Mouse (Mus musculus) forebrain, postnatal 0 days (tissue): Measurements from ENCODE around the gene Cdh26. TPM values are rescaled to one million over a fixed set of nuclear protein-coding genes. Genes with fewer than 3 reads are reported as not detected.

Source experiments
- ATAC-seq: fragments of 200-750 bp; cut with Nextera tagmentation; 2 replicates; pipeline ENCODE4 v1.8.0; 2017; ENCODE audit warnings: mild to moderate bottlenecking, moderate library complexity
- DNase-seq: peaks from one replicate; pipeline ENCODE4 v3.0.0-alpha.2; 2015
- H3K27ac ChIP-seq: fragments of 300-500 bp; sonication (generic); 2 replicates; pipeline ENCODE4 v1.5.1; 2014; ENCODE audit warnings: low read depth, mild to moderate bottlenecking, antibody characterized with exemption, low read length, moderate library complexity, mixed read lengths
- H3K27me3 ChIP-seq: fragments of 300-500 bp; sonication (generic); 2 replicates; pipeline ENCODE4 v1.6.1; 2014; ENCODE audit warnings: mild to moderate bottlenecking, low read length, mixed read lengths; ENCODE audit not compliant: insufficient read depth
- H3K36me3 ChIP-seq: fragments of 300-500 bp; sonication (generic); 2 replicates; pipeline ENCODE4 v1.6.1; 2014; ENCODE audit warnings: mild to moderate bottlenecking, moderate library complexity; ENCODE audit not compliant: insufficient read depth
- H3K4me1 ChIP-seq: fragments of 300-500 bp; sonication (generic); 2 replicates; pipeline ENCODE4 v1.6.1; 2014; ENCODE audit warnings: antibody characterized with exemption; ENCODE audit not compliant: insufficient read depth
- H3K4me2 ChIP-seq: fragments of 300-500 bp; sonication (generic); 2 replicates; pipeline ENCODE4 v1.6.1; 2014; ENCODE audit warnings: low read depth, mild to moderate bottlenecking, moderate library complexity
- H3K4me3 ChIP-seq: fragments of 300-500 bp; sonication (generic); 2 replicates; pipeline ENCODE4 v1.5.1; 2014; ENCODE audit warnings: low read depth, low read length, mixed read lengths
- H3K9ac ChIP-seq: fragments of 300-500 bp; sonication (generic); 2 replicates; pipeline ENCODE4 v1.6.1; 2014; ENCODE audit warnings: mild to moderate bottlenecking
- H3K9me3 ChIP-seq: fragments of 300-500 bp; sonication (generic); 2 replicates; pipeline ENCODE4 v1.6.1; 2016; ENCODE audit warnings: low read length
- CTCF ChIP-seq: sonication (generic); IDR thresholded peaks from 2 replicates; pipeline ENCODE4 v1.5.1; 2016; ENCODE audit warnings: antibody characterized with exemption, control low read depth, low read depth
- WGBS: fragments of 180-500 bp; shearing (Covaris S2); extraction: QIAGEN DNeasy Blood & Tissue Kit; methylation state at CpG from one replicate; pipeline ENCODE4 v1.1.7; 2014; 5-methylcytosine and 5-hydroxymethylcytosine counted together
- polyA plus RNA-seq: library from polyadenylated mRNA; unstranded; fragments of >200 nt; fragmentation: Nextera tagmentation; extraction: Ambion mirVana; gene quantifications from 2 replicates; pipeline ENCODE4 v1.2.1, GENCODE M21; 2015
- total RNA-seq: library from RNA; depleted of rRNA; stranded (reverse); fragments of >200 nt; gene quantifications from 2 replicates; pipeline ENCODE4 v1.2.3, GENCODE M21; 2014

The Cdh26 gene
- total and polyA plus RNA-seq, 2 experiments from 2014 or later: 0.10 to 0.44 TPM

DNA sequence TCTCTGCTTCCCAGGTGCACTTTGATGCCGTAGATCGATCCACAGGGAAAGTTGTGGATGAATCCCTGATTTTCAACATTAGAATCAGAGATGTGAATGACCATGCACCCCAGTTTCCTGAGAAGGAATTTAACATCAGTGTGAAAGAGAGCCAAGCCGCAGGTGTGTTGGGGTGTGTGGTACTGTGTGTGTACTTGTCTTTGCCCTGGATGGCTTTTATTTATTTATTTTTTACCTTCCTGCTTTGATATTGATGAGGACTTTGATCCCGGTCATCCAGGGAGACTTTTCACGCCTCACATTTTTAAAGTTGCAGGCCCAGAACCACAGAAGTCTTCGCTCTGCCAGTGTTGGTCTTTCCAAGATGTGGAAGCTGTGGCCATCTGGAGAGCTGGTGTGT lies 27.1 kb downstream of the Cdh26 start:
- no peak for TF ChIP-seq CTCF
- Histone ChIP-seq H3K9ac (no peak overlapping the region), H3K9me3 (no peaks in the 10 kb centered on the region), H3K4me3 (no peak overlapping the region), H3K4me2 (no peak overlapping the region), H3K27me3 (no peaks in the 10 kb centered on the region), H3K27ac (no peak overlapping the region), H3K4me1 (peaks cover 5% of the 10 kb centered on the region), H3K36me3 (no peaks in the 10 kb centered on the region)
- WGBS: 96% methylated on average over 6 of the region's 6 CpGs
- ATAC-seq: no peak
- DNase-seq: no peak

DNA sequence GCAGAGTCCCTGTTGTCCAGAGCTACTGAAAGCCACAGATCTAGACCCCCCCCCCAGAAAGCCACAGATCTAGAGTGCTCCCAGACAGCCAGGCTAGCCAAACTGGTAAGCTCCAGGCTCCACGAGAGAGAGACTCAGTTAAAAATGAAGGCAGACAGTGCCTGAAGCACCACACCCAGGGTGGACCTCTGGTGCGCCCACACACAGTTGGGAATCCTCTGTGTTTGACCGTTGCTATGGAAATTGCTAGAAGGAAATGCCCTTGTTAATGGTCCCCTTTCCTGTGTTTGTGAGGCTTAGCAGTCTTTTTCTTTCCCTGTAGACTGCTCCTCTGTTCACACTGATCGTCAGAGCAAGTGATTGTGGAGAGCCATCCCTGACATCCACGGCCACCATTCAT lies 30.0 kb downstream of the Cdh26 start:
- H3K4me2 ChIP-seq: no peak overlapping the region
- DNase-seq: no peak
- WGBS: 51% methylated on average over 5 of the region's 5 CpGs
- peaks cover 3% of the 10 kb centered on the region; the same call in 1 of the 2 replicates for H3K4me1 ChIP-seq
- no peaks in the 10 kb centered on the region for H3K9me3 ChIP-seq
- no peaks in the 10 kb centered on the region for H3K27me3 ChIP-seq
- H3K4me3 ChIP-seq: no peak overlapping the region
- H3K27ac ChIP-seq: no peak overlapping the region
- H3K9ac ChIP-seq: no peak overlapping the region
- no peak for ATAC-seq
- no peak for TF ChIP-seq CTCF
- H3K36me3 ChIP-seq: no peaks in the 10 kb centered on the region

- Histone ChIP-seq H3K4me2 (no peak overlapping the region), H3K27me3 (no peaks in the 10 kb centered on the region), H3K4me1 (no peaks in the 10 kb centered on the region), H3K9me3 (no peaks in the 10 kb centered on the region), H3K27ac (no peak overlapping the region), H3K36me3 (no peaks in the 10 kb centered on the region), H3K4me3 (no peak overlapping the region), H3K9ac (no peak overlapping the region)
- no peak for TF ChIP-seq CTCF
- DNase-seq (no peak), ATAC-seq (no peak)
- 78% methylated on average over 17 of the region's 17 CpGs for WGBS
These were observed 41.5 kb downstream of the Cdh26 start for GRCm38 (mm10) chr2:178471546-178472480.

DNA sequence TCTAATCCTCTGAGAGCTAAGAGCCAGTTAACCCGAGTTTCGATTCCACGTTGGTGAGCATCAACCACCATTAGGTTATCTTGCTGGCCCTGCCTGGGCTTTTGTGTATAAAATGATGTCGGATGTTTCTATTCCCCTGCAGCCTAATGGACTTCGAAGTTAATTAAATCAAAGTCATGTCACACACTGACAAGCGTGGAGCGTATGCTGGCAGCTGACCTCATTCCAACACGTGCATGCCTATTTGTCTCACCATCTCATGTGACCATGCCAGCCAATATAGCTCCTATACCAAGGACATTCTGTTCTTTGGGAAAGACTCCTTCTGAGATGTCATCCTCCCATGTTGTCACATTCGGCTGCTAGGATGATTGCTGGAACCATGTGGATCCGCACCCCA lies 43.6 kb downstream of the Cdh26 start:
- H3K4me2 ChIP-seq: no peak overlapping the region
- no peaks in the 10 kb centered on the region for H3K36me3 ChIP-seq
- no peak overlapping the region for H3K4me3 ChIP-seq
- no peak for TF ChIP-seq CTCF
- H3K27me3 ChIP-seq: no peaks in the 10 kb centered on the region
- no peak overlapping the region for H3K9ac ChIP-seq
- no peak for DNase-seq
- no peak overlapping the region for H3K27ac ChIP-seq
- no peaks in the 10 kb centered on the region for H3K4me1 ChIP-seq
- H3K9me3 ChIP-seq: no peaks in the 10 kb centered on the region
- ATAC-seq: no peak
- 82% methylated on average over 10 of the region's 10 CpGs for WGBS

GRCm38 (mm10) chr2:178477228-178477627 lies 46.9 kb downstream of the Cdh26 start:
- H3K27ac ChIP-seq: no peak overlapping the region
- TF ChIP-seq CTCF: no peak
- no peak overlapping the region for H3K4me2 ChIP-seq
- ATAC-seq (no peak), DNase-seq (no peak)
- no peaks in the 10 kb centered on the region for H3K36me3 ChIP-seq
- WGBS: 65% methylated on average over 2 of the region's 2 CpGs
- H3K9ac ChIP-seq: no peak overlapping the region
- no peaks in the 10 kb centered on the region for H3K9me3 ChIP-seq
- H3K4me3 ChIP-seq: no peak overlapping the region
- no peaks in the 10 kb centered on the region for H3K27me3 ChIP-seq
- H3K4me1 ChIP-seq: no peaks in the 10 kb centered on the region

DNA sequence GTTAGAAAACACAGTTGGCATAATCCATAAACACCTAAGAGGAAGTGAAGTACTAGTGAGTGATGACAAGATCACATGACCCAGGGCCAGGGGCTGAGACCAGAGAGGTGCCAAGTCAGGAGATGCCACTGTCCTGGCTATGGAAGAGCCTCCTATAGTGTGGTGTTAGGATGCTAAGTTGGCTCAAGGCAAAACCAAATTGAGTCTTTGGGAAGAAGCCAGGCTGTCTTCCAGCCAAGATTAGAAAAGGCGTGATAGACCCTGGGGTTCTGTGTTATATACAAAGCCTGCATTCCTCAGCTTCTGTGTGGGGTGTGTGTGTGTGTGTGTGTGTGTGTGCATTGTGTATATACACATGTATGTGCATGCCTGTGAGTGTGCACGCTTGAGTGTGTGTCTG lies 48.7 kb downstream of the Cdh26 start:
- DNase-seq (peak; percentile 49), ATAC-seq (no peak)
- Histone ChIP-seq H3K27me3 (no peaks in the 10 kb centered on the region), H3K27ac (no peak overlapping the region), H3K4me2 (no peak overlapping the region), H3K9me3 (no peaks in the 10 kb centered on the region), H3K4me3 (no peak overlapping the region), H3K9ac (no peak overlapping the region), H3K4me1 (no peaks in the 10 kb centered on the region), H3K36me3 (no peaks in the 10 kb centered on the region)
- 75% methylated on average over 2 of the region's 2 CpGs for WGBS
- TF ChIP-seq CTCF: no peak

DNA sequence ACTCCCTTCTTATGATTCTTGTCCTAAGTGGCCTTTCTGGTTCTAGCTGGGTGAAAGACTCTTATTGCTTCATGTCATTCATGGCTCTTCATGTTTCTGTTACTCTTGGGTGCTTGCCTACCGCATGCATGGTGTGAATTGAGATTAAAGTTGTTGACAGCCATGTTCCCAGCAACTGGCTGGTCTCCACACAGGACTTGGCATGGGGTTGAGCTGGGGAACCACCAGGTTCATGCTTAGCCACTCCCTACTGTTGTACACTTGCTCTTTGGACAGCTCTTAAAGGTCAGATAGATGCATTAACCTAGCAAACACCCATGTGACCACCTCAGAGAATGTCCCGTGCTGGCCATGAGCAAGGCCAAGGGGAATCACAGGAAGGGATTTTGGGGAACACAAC lies 50.6 kb downstream of the Cdh26 start:
- ATAC-seq: no peak
- H3K4me3 ChIP-seq: no peak overlapping the region
- no peak for DNase-seq
- no peak overlapping the region for H3K9ac ChIP-seq
- no peaks in the 10 kb centered on the region for H3K36me3 ChIP-seq
- H3K9me3 ChIP-seq: no peaks in the 10 kb centered on the region
- WGBS: 84% methylated on average over 2 of the region's 2 CpGs
- no peak overlapping the region for H3K27ac ChIP-seq
- no peak for TF ChIP-seq CTCF
- H3K27me3 ChIP-seq: no peaks in the 10 kb centered on the region
- H3K4me2 ChIP-seq: no peak overlapping the region
- no peaks in the 10 kb centered on the region for H3K4me1 ChIP-seq
